Mouse (Mus musculus): ENCODE results near the gene Phex. TPM values are rescaled to one million over a fixed set of nuclear protein-coding genes. Genes with fewer than 3 reads are reported as not detected.

The Phex gene
- polyA plus RNA-seq, 1 experiment from 2014 or later, result 1.0 TPM

DNA sequence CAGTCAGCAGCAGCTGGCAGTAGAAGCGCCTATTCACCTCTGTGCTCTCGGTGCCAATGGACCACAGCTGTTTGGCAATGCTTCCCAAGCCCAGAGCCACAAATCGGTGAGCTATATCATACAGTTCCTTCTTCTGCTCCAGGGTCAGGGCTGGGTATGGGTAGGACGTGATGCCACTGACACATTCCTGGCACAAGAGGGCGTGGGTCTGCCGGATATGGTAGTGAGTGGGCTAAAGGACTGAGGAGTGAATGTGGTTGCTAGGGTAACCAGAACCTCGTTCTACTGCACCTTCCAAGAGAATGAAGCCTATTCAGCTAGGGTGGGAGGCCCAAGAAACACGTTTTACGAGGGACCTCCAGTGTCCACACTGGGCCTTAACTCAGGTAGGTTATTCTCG lies 36.3 kb downstream of the Phex start:
- H3K27me3 ChIP-seq, result no peaks in the 10 kb centered on the region

DNA sequence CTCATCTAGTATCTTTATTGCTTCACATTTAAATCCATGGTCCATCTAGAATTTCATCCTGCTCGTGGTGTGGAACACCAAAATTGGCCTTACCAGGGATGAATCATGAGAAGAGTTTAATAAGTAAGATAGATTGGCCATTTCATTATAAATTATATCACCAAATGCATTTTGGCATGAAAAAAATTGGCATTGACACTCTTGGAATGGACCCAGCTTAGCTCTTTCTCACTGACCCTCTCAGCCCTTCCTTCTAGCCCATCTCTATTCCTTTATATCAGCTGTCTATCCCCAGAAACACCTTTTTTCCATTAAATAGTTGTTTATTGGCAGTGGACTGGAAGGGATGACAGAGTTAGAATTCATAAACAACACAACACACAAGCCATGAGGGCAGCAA lies 37.7 kb downstream of the Phex start:
- H3K4me1 ChIP-seq (replicated peaks), result no peaks in the 10 kb centered on the region
- no peak overlapping the region for H3K4me2 ChIP-seq
- 62% methylated on average over 1 of the region's 1 CpGs for WGBS
- H3K27me3 ChIP-seq, result no peaks in the 10 kb centered on the region; the same call in 1 of the 2 replicates
- no peak overlapping the region for H3K4me3 ChIP-seq (replicated peaks)
- H3K9me3 ChIP-seq, result no peaks in the 10 kb centered on the region
- H3K9ac ChIP-seq (replicated peaks), result no peak overlapping the region
- H3K36me3 ChIP-seq, result no peaks in the 10 kb centered on the region
- no peak for ATAC-seq (ENCODE audit: insufficient number of reproducible peaks, insufficient read depth, low FRiP score, low TSS enrichment, low read depth)
- H3K27ac ChIP-seq, result no peak overlapping the region

More for the DNA sequence above, 36.3 kb downstream of the Phex start:
- no peak for ATAC-seq (ENCODE audit: insufficient number of reproducible peaks, insufficient read depth, low FRiP score, low TSS enrichment, low read depth)
- no peaks in the 10 kb centered on the region for H3K9me3 ChIP-seq
- no peak overlapping the region for H3K27ac ChIP-seq
- H3K4me1 ChIP-seq (replicated peaks), result no peaks in the 10 kb centered on the region
- 57% methylated on average over 10 of the region's 10 CpGs for whole genome bisulfite sequencing
- H3K36me3 ChIP-seq, result no peaks in the 10 kb centered on the region
- H3K9ac ChIP-seq (replicated peaks), result no peak overlapping the region
- H3K4me3 ChIP-seq (replicated peaks), result no peak overlapping the region
- H3K4me2 ChIP-seq, result no peak overlapping the region

DNA sequence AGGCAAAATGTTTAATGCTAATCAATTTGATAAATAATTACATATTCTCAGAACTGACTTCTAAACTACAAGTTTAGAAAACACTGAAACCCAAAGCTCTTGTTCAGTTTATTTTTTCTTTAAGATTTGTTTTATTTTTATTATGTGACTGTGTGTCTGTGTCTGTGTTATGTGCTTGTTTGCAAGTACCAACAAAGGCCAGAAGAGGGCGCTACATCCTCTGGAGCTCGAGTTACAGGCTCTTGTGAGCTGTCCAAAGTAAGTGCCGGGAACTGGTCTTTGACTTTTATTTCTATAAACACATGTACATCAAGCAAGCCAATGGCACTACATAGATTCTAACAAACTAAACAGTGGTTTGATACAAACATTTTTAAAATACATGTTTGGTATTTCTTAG lies 41.2 kb downstream of the Phex start:
- 74% methylated on average over 3 of the region's 3 CpGs for WGBS
- Histone ChIP-seq H3K4me1 (replicated peaks) (no peaks in the 10 kb centered on the region), H3K36me3 (no peaks in the 10 kb centered on the region), H3K4me3 (replicated peaks) (no peak overlapping the region), H3K27me3 (peaks cover 5% of the 10 kb centered on the region; the same call in 1 of the 2 replicates), H3K9me3 (no peaks in the 10 kb centered on the region), H3K4me2 (no peak overlapping the region), H3K27ac (no peak overlapping the region), H3K9ac (replicated peaks) (no peak overlapping the region)
- ATAC-seq (ENCODE audit: insufficient number of reproducible peaks, insufficient read depth, low FRiP score, low TSS enrichment, low read depth), result no peak

DNA sequence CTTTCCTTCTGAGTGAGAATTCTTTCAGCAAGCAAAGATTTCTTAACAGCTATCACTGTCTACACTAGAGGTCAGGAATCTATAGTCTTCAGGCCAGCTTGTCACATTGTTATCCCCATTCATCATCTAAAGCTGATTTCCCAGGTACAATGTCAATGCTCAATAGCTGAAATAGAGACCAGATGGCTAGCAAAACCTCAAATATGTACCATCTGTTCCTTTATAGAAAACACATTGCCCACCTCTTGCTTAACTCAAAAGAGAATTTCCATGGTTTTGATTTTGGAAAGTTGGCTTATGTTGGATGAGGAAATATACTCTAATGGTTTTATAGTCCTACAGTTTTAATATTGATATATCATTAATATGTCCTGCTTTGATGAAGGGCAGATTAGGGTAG lies 45.9 kb downstream of the Phex start:
- Histone ChIP-seq H3K4me1 (replicated peaks) (no peaks in the 10 kb centered on the region), H3K9me3 (no peaks in the 10 kb centered on the region), H3K4me2 (no peak overlapping the region), H3K36me3 (no peaks in the 10 kb centered on the region), H3K9ac (replicated peaks) (no peak overlapping the region), H3K27ac (no peak overlapping the region), H3K4me3 (replicated peaks) (no peak overlapping the region), H3K27me3 (peaks cover 5% of the 10 kb centered on the region; the same call in 1 of the 2 replicates)
- no peak for ATAC-seq (ENCODE audit: insufficient number of reproducible peaks, insufficient read depth, low FRiP score, low TSS enrichment, low read depth)

DNA sequence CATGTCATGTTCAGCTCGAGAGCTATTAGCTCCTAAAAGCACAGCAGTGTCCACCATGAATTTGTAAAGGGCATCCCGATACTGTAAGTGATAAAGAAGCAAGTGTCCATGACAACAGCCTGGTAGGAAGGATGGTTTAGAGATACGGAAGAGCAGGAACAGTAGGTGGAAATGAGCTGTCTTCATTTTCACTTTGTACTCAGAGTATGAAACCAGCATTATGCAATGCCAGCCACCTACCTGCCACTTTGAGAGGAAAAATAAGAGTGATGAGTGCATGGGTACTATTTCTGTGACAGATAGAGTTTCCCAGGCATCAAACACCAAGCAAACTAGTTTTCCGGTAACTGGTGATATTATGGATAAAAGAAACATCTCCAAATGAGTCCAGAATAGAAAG lies 59.6 kb downstream of the Phex start:
- Histone ChIP-seq H3K27me3 (no peaks in the 10 kb centered on the region; the same call in 1 of the 2 replicates), H3K4me1 (replicated peaks) (no peaks in the 10 kb centered on the region), H3K9me3 (no peaks in the 10 kb centered on the region), H3K4me2 (no peak overlapping the region), H3K4me3 (replicated peaks) (no peak overlapping the region), H3K9ac (replicated peaks) (no peak overlapping the region), H3K27ac (no peak overlapping the region), H3K36me3 (no peaks in the 10 kb centered on the region)
- WGBS, result 88% methylated on average over 4 of the region's 4 CpGs
- no peak for ATAC-seq (ENCODE audit: insufficient number of reproducible peaks, insufficient read depth, low FRiP score, low TSS enrichment, low read depth)

DNA sequence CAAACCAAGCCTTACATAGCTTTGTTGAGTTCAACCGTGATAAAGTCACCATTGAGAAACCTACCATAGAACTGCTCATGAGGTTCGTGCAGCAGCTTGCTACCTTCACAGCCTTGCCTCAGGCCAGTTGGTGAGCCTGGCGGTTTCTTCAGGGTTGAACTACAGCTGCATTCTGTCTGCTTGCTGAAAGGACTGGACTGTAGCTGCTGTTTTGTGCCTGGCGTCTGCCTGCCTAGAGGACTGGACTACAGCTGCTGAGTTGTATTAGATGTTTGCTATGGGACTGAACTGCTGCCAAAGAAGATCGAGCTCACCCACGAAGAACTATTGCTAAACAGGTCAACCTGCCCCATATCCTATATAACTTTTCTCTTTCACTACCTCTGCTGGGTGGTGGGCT lies 68.9 kb downstream of the Phex start:
- Histone ChIP-seq H3K4me3 (replicated peaks) (no peak overlapping the region), H3K9ac (replicated peaks) (no peak overlapping the region), H3K27me3 (no peaks in the 10 kb centered on the region; the same call in 1 of the 2 replicates), H3K9me3 (no peaks in the 10 kb centered on the region), H3K4me2 (no peak overlapping the region), H3K36me3 (no peaks in the 10 kb centered on the region), H3K4me1 (replicated peaks) (no peaks in the 10 kb centered on the region), H3K27ac (no peak overlapping the region)
- 81% methylated on average over 6 of the region's 6 CpGs for WGBS
- ATAC-seq (ENCODE audit: insufficient number of reproducible peaks, insufficient read depth, low FRiP score, low TSS enrichment, low read depth), result no peak

DNA sequence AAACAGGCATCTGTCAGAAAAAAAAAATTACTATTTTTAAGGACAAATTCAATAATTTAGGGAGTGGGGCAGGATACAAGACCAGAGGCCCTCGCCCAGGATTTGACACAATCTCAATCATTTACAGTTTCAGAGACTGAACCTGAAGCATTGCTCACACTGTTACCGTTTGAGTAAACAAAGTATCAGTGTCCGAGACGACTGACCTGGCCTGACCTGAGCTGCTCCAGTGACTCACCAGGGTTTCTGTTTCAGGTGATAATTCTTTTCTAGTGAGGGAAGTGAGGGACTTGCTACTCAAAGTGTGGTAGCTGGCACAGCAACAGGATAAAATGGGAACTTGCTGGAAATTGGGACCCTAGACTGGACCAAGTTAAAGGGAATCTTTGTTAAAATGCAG lies 80.4 kb downstream of the Phex start:
- Histone ChIP-seq H3K9me3 (no peaks in the 10 kb centered on the region), H3K9ac (replicated peaks) (no peak overlapping the region), H3K4me2 (no peak overlapping the region), H3K4me3 (replicated peaks) (no peak overlapping the region), H3K27me3 (0 out of 2 replicates have a peak, but pooled peaks cover 3% of the 10 kb centered on the region), H3K36me3 (no peaks in the 10 kb centered on the region), H3K27ac (no peak overlapping the region), H3K4me1 (replicated peaks) (no peaks in the 10 kb centered on the region)
- 53% methylated on average over 4 of the region's 4 CpGs for WGBS
- no peak for ATAC-seq (ENCODE audit: insufficient number of reproducible peaks, insufficient read depth, low FRiP score, low TSS enrichment, low read depth)

DNA sequence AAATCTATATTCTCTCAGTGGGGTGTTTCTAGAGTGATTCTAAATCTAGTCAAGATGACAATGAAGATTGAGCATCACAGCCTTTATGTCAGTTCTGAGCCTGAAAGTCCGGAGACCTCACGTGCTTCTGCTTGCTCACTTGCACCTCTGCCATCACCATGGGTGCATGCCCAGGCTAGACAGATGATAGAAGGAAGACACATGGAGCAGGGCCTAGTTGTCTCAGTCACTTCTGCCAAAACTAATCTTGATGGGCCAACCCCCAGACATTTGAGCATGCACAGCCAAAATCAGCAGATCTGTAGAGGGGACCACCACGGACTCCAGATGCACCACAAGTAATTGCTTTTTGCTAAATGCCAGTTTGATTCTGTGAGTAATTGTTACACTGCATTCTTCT lies 85.3 kb downstream of the Phex start:
- Histone ChIP-seq H3K9me3 (no peaks in the 10 kb centered on the region), H3K36me3 (no peaks in the 10 kb centered on the region), H3K27me3 (0 out of 2 replicates have a peak, but pooled peaks cover 2% of the 10 kb centered on the region), H3K4me3 (replicated peaks) (no peak overlapping the region), H3K27ac (no peak overlapping the region), H3K9ac (replicated peaks) (no peak overlapping the region), H3K4me1 (replicated peaks) (no peaks in the 10 kb centered on the region), H3K4me2 (no peak overlapping the region)
- 86% methylated on average over 3 of the region's 3 CpGs for WGBS
- ATAC-seq (ENCODE audit: insufficient number of reproducible peaks, insufficient read depth, low FRiP score, low TSS enrichment, low read depth), result no peak

DNA sequence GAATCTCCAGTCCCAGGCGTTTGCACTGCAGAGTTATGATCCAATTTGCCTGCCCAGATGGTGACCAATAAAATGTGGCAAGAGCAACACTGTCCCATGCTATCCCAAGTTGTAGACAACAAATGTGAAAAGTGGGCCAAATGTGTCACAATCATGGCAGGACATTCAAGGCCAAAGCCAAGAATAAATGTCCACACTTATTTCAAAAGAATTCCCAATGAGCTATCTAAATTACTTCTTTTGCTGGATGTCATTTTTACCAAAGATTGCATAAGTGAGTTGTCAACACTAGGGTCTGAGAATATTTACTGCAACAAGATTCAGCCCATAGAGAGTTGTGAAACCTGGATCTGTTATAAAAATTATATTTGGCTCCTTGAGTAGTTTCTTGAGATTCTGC lies 86.7 kb downstream of the Phex start:
- no peak for ATAC-seq (ENCODE audit: insufficient number of reproducible peaks, insufficient read depth, low FRiP score, low TSS enrichment, low read depth)
- H3K4me2 ChIP-seq, result no peak overlapping the region
- H3K36me3 ChIP-seq, result no peaks in the 10 kb centered on the region
- H3K9me3 ChIP-seq, result no peaks in the 10 kb centered on the region
- no peak overlapping the region for H3K9ac ChIP-seq (replicated peaks)
- no peaks in the 10 kb centered on the region for H3K4me1 ChIP-seq (replicated peaks)
- no peak overlapping the region for H3K27ac ChIP-seq
- no peaks in the 10 kb centered on the region for H3K27me3 ChIP-seq
- H3K4me3 ChIP-seq (replicated peaks), result no peak overlapping the region
- 57% methylated on average over 1 of the region's 1 CpGs for WGBS

DNA sequence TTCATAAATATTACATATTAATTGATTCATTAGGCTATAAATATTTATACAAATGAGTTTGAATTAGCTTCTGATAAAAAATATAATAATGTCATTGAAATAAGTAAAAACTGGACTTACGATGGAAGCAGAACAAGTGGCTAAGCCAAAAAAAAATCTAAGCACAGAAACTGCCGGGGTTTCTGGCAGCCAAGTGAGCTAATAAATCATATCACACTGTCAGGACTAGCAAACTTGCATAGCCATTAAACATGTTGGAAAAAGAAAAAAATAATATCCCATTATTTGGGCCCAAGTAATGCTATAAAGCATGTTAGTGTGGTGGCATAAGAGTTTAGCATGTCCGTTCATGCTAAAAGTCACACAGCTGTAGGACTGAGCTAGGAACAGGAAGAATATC lies 87.4 kb downstream of the Phex start:
- no peak for ATAC-seq (ENCODE audit: insufficient number of reproducible peaks, insufficient read depth, low FRiP score, low TSS enrichment, low read depth)
- Histone ChIP-seq H3K9ac (replicated peaks) (no peak overlapping the region), H3K9me3 (no peaks in the 10 kb centered on the region), H3K27ac (no peak overlapping the region), H3K4me3 (replicated peaks) (no peak overlapping the region), H3K27me3 (no peaks in the 10 kb centered on the region), H3K4me1 (replicated peaks) (no peaks in the 10 kb centered on the region), H3K36me3 (no peaks in the 10 kb centered on the region), H3K4me2 (no peak overlapping the region)
- 81% methylated on average over 3 of the region's 3 CpGs for WGBS

DNA sequence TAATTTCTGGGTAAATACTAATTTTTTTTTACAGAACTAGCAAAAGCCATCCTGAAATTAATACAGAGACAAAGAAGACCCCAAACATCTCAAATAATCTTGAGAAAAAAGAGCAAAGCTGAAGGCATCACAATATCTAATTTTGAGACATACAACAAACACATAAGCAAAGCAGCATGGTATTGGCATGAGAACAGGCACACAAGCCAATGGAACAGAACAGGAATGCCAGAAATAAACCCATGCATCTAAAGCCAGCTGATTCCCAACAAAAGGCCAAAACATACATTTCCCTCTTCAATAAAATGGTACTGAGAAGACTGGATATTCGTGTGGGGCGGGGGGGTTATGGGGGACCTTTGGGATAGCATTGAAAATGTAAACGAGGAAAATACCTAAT lies 90.7 kb downstream of the Phex start:
- WGBS, result 93% methylated on average over 3 of the region's 3 CpGs
- ATAC-seq (ENCODE audit: insufficient number of reproducible peaks, insufficient read depth, low FRiP score, low TSS enrichment, low read depth), result no peak
- Histone ChIP-seq H3K4me2 (no peak overlapping the region), H3K27ac (no peak overlapping the region), H3K4me1 (replicated peaks) (no peaks in the 10 kb centered on the region), H3K9me3 (no peaks in the 10 kb centered on the region), H3K9ac (replicated peaks) (no peak overlapping the region), H3K4me3 (replicated peaks) (no peak overlapping the region), H3K27me3 (no peaks in the 10 kb centered on the region), H3K36me3 (no peaks in the 10 kb centered on the region)

DNA sequence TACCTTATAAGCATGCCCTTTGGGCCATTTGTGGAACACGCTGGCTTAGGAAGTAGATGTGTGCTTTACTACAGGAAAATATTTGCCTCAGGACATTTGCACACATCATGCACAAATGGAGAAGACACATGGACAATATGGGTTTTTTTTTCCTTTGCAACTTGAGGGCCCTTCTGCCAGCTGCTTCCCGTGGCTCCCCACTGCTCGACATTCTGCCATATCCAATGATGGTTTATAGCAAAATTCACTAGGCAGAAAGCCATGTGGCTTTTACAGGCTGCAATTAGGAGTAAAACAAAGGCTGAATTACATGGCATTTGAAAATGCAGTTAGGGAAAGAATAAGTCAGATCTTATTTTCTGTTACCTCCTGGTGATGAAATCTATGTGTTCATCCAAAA lies 104.8 kb downstream of the Phex start:
- H3K4me1 ChIP-seq (replicated peaks), result no peaks in the 10 kb centered on the region
- no peak overlapping the region for H3K9ac ChIP-seq (replicated peaks)
- ATAC-seq (ENCODE audit: insufficient number of reproducible peaks, insufficient read depth, low FRiP score, low TSS enrichment, low read depth), result no peak
- H3K4me3 ChIP-seq (replicated peaks), result no peak overlapping the region
- 61% methylated on average over 3 of the region's 3 CpGs for WGBS
- H3K27ac ChIP-seq, result no peak overlapping the region
- H3K4me2 ChIP-seq, result no peak overlapping the region
- H3K36me3 ChIP-seq, result no peaks in the 10 kb centered on the region
- no peaks in the 10 kb centered on the region; the same call in 1 of the 2 replicates for H3K27me3 ChIP-seq
- no peaks in the 10 kb centered on the region for H3K9me3 ChIP-seq
